Mouse (Mus musculus): Measurements from ENCODE around the gene Vmn1r188. TPM values are rescaled to one million over a fixed set of nuclear protein-coding genes. Genes with fewer than 3 reads are reported as not detected.
"Not testable (repeated sequence)": the region's sequence is repeated elsewhere in the genome, so short reads cannot be mapped to it uniquely, and the experiment has no call there.

Vmn1r188 gene
- polyA plus RNA-seq, 1 experiment from 2014 or later: not detected

DNA sequence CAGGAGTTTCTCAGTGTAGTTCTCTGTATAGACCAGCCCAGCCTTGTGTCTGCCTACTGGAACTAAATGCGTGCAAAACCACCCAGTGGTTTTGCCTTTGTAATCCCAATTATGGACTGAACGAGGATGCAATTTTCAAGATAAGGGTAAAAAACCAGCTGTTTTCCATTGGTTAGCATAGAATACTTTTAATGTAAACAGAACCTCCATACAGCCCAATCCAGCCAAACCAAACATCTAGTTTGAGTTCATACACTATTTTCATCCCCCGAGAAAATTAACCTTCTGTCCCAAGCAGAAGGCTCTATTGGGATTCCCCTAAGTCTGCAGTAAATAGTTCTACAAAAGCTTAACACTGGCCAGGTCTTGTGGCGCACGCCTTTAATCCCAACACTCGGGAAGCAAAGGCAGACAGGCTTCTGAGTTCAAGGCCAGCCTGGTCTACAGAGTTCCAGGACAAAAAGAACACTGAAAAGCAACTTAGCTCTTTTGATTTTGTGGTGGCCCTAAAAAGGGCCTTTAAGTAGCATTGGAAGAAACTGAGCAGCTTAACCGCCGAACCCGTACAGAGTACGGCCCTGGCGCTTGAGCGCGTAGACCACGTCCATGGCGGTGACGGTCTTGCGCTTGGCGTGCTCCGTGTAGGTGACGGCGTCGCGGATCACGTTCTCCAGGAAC, 43.6 kb upstream of the Vmn1r188 start:
- Histone ChIP-seq H3K27ac (ENCODE audit: low read length) (peak overlapping the region; percentile 94), H3K27me3 (replicated peaks; ENCODE audit: control insufficient read depth, insufficient read depth, low read length) (no peaks in the 10 kb centered on the region), H3K4me3 (ENCODE audit: low read length) (peak overlapping the region; percentile 51), H3K9me3 (ENCODE audit: control insufficient read depth, low read length) (no peaks in the 10 kb centered on the region), H3K9ac (ENCODE audit: low read depth, low read length) (peak overlapping the region; percentile 69), H3K4me1 (ENCODE audit: control insufficient read depth, insufficient read depth, low read length) (peaks cover 19% of the 10 kb centered on the region), H3K4me2 (ENCODE audit: low read depth, low read length) (peak overlapping the region; percentile 80), H3K36me3 (ENCODE audit: control insufficient read depth, insufficient read depth, low read length) (no peaks in the 10 kb centered on the region)
- under 1% methylated on average over 14 of the region's 24 CpGs for WGBS
- ATAC-seq: peak; percentile 41

DNA sequence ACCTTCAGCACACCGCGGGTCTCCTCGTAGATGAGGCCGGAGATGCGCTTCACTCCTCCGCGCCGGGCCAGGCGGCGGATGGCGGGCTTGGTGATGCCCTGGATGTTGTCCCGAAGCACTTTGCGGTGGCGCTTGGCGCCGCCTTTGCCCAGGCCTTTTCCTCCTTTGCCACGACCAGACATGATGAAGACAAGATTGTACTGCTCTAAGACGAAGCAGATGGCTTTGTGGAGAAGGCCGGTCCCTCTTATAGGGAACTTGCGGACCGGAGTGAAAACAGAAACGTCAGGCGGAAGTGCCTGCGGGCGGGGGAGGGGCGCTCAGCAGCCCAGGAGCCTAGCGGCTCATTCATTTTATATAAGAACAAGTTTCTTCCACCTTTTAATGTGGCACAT, 43.1 kb upstream of the Vmn1r188 start, which contains the start of gene Hist1h4i:
Gene Hist1h4i (minus strand): TSS at position 221 of the 395 bp plus-strand sequence.
- H3K36me3 ChIP-seq (ENCODE audit: control insufficient read depth, insufficient read depth, low read length); H3K9me3 ChIP-seq (ENCODE audit: control insufficient read depth, low read length); H3K27me3 ChIP-seq (replicated peaks; ENCODE audit: control insufficient read depth, insufficient read depth, low read length): not testable (repeated sequence)
- H3K9ac ChIP-seq (ENCODE audit: low read depth, low read length): peak within 1 kb of the TSS; percentile 69
- ATAC-seq: peak; percentile 64
- peak within 1 kb of the TSS; percentile 94 for H3K27ac ChIP-seq (ENCODE audit: low read length)
- 1% methylated on average over 20 of the region's 27 CpGs for WGBS
- peaks cover 19% of the 10 kb centered on the region for H3K4me1 ChIP-seq (ENCODE audit: control insufficient read depth, insufficient read depth, low read length)
- peak within 1 kb of the TSS; percentile 80 for H3K4me2 ChIP-seq (ENCODE audit: low read depth, low read length)
- H3K4me3 ChIP-seq (ENCODE audit: low read length): peak within 1 kb of the TSS; percentile 51

DNA sequence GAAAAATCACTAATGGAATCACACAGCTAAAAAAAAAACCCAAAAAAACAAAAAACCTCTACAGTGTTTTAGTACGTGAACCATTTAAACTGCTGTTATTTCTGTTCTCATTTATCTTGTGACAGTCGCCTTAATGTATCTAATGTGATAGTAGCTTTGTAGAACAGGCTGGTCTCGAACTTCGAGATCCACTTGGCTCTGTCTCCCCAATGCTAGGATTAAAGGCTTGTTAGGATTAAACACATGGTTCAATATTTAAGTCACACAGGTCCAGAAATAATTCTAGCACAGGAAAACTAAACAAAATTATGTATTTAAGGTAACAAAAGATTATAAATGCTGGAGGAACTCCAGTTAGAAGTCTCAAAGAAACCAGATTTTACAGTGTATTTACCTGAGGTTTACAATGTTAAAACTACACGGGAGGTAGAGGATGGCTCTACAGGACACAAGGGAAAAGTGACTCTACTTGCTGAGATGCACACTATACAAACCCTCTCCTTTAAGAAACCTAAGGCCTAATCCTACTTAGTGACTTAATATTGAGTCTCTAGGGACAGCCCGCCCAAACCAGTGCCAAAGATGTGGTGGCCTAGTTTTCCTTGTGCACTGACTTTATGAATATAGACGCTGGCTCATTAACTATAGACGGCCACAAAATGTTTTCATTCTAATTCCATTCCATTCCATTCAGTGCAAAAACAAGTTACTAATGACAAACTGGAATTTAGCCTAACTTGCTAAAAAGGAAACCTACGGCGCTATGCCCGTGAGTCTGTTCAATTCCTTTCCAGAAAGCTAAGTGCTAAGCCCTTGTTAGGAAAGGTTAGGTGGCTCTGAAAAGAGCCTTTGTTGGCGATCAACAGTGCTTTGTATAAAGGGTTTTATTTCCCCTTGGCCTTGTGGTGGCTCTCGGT, 42.3 kb upstream of the Vmn1r188 start:
- no peak for ATAC-seq
- peak overlapping the region; percentile 48 for H3K9ac ChIP-seq (ENCODE audit: low read depth, low read length)
- WGBS: 4% methylated on average over 13 of the region's 13 CpGs

DNA sequence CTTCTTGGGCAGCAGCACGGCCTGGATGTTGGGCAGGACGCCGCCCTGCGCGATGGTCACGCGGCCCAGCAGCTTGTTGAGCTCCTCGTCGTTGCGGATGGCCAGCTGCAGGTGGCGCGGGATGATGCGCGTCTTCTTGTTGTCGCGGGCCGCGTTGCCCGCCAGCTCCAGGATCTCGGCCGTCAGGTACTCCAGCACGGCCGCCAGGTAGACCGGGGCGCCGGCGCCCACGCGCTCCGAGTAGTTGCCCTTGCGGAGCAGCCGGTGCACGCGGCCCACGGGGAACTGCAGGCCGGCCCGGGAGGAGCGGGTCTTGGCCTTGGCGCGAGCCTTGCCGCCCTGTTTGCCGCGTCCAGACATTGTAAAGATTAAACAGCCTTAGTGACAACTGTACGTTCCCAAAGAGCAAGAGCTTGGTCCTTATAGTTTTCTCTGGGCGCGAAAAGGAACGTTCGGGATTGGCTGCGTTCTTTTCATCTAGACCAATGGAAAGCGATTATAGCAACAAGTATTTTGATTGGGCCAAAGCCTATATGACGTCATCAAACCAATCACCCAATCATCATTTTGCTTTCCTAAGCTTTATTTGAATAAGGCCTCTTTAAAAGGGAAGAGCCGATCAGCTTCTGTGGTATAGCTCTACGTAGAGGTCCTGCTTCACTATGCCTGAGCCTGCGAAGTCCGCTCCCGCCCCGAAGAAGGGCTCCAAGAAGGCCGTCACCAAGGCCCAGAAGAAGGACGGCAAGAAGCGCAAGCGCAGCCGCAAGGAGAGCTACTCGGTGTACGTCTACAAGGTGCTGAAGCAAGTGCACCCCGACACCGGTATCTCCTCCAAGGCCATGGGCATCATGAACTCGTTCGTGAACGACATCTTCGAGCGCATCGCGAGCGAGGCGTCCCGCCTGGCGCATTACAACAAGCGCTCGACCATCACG, 41.4 kb upstream of the Vmn1r188 start, which contains the start of the genes Hist1h2ag and Hist1h2bj:
Gene Hist1h2ag (minus strand): TSS at position 377 of the 935 bp plus-strand sequence.
Gene Hist1h2bj (plus strand): TSS at position 647 of the 935 bp plus-strand sequence.
- H3K9me3 ChIP-seq (ENCODE audit: control insufficient read depth, low read length); H3K36me3 ChIP-seq (ENCODE audit: control insufficient read depth, insufficient read depth, low read length); H3K27me3 ChIP-seq (replicated peaks; ENCODE audit: control insufficient read depth, insufficient read depth, low read length): not testable (repeated sequence)
- ATAC-seq: peak; percentile 92
- Histone ChIP-seq H3K4me3 (ENCODE audit: low read length) (peak within 1 kb of the TSS; percentile 45), H3K27ac (ENCODE audit: low read length) (peak within 1 kb of the TSS; percentile 83), H3K4me2 (ENCODE audit: low read depth, low read length) (peak within 1 kb of the TSS; percentile 64), H3K9ac (ENCODE audit: low read depth, low read length) (peak within 1 kb of the TSS; percentile 51), H3K4me1 (ENCODE audit: control insufficient read depth, insufficient read depth, low read length) (peaks cover 14% of the 10 kb centered on the region)
- under 1% methylated on average over 33 of the region's 80 CpGs for WGBS

More for the DNA sequence above, 42.3 kb upstream of the Vmn1r188 start:
- Histone ChIP-seq H3K27me3 (replicated peaks; ENCODE audit: control insufficient read depth, insufficient read depth, low read length) (no peaks in the 10 kb centered on the region), H3K4me2 (ENCODE audit: low read depth, low read length) (peak overlapping the region; percentile 51), H3K4me1 (ENCODE audit: control insufficient read depth, insufficient read depth, low read length) (peaks cover 14% of the 10 kb centered on the region), H3K9me3 (ENCODE audit: control insufficient read depth, low read length) (no peaks in the 10 kb centered on the region), H3K4me3 (ENCODE audit: low read length) (peak overlapping the region; percentile 39), H3K36me3 (ENCODE audit: control insufficient read depth, insufficient read depth, low read length) (no peaks in the 10 kb centered on the region), H3K27ac (ENCODE audit: low read length) (peak overlapping the region; percentile 77)

DNA sequence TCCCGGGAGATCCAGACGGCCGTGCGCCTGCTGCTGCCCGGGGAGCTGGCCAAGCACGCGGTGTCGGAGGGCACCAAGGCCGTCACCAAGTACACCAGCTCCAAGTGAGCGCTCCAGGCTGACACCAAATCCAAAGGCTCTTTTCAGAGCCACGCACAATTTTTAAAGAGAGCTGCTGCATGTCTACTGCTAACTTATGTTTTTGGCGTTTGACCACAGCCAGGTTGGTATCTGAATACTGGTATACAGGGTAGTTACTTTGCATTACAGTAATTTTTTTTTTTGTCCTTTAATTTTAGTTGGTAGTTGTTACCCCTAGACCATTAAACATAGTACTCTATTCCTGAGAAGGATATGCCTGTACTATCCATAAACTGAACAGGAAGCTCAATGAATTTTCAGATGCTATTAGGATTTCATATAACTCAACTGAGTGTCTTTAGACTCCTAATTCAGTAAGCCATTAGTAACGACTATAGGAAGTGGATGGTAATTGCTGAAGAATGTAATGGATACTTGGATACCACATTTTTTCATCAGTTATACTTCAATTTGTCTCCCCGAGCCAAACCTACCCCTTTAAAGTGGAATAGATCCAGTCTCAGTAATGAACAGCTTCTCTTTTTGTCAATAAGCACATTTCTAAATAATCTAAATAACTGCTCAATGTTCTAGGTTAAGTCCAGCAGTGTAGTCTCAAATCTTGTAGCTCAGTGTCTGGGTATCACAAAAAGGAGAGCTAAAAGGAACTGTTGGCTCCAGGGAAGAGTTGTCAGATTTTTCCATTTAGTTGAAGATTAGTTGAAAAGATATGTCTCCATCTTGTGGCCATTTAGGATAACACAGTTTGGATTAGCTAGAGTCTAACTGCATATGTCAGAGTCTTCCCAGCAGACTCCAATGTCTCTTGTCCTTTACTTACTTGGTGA, 40.5 kb upstream of the Vmn1r188 start:
- WGBS: under 1% methylated on average over 9 of the region's 14 CpGs
- peak overlapping the region; percentile 51; the same call in 1 of the 2 replicates for H3K9ac ChIP-seq (ENCODE audit: low read depth, low read length)
- no peaks in the 10 kb centered on the region for H3K9me3 ChIP-seq (ENCODE audit: control insufficient read depth, low read length)
- ATAC-seq: peak; percentile 10
- no peaks in the 10 kb centered on the region for H3K27me3 ChIP-seq (replicated peaks; ENCODE audit: control insufficient read depth, insufficient read depth, low read length)
- H3K4me3 ChIP-seq (ENCODE audit: low read length): peak overlapping the region; percentile 45
- peak overlapping the region; percentile 64 for H3K4me2 ChIP-seq (ENCODE audit: low read depth, low read length)
- H3K27ac ChIP-seq (ENCODE audit: low read length): peak overlapping the region; percentile 57
- H3K36me3 ChIP-seq (ENCODE audit: control insufficient read depth, insufficient read depth, low read length): no peaks in the 10 kb centered on the region
- H3K4me1 ChIP-seq (ENCODE audit: control insufficient read depth, insufficient read depth, low read length): peaks cover 14% of the 10 kb centered on the region

DNA sequence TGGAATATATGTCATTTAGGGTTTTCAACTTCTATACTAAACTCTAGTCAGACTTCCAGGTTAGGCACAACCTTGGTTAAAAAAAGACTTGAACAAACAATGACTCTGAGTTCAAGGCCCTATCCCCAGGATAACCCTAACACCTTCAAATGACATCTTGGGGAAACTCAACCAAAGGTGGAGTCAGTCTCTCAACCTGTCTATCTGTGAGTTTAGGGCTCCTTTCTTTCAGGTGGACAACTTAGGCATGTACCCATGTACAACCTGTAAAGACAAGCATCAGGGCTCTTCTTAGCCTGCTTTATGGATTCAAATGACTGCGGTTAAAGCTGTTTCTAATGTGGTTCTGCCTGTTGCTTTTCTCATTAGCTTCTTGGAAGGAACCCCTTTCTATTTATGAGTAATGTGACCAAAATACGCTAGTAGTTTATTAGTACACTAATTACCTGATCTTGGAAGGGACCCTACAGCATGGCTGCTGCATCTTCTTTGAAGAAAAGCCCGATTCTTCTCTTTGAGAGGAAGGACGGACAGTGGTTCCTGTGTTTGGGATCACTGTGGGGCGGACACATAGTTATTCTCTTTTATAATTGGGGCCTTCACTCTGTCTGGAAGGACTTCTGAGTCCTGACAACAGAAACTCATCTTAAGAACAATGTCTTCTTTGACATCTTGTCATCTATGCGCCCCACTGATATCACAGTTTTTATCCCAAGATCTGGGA, 39.6 kb upstream of the Vmn1r188 start:
- Histone ChIP-seq H3K9me3 (ENCODE audit: control insufficient read depth, low read length) (no peaks in the 10 kb centered on the region), H3K9ac (ENCODE audit: low read depth, low read length) (no peak overlapping the region), H3K4me2 (ENCODE audit: low read depth, low read length) (no peak overlapping the region), H3K4me1 (ENCODE audit: control insufficient read depth, insufficient read depth, low read length) (peaks cover 14% of the 10 kb centered on the region), H3K27me3 (replicated peaks; ENCODE audit: control insufficient read depth, insufficient read depth, low read length) (no peaks in the 10 kb centered on the region), H3K27ac (ENCODE audit: low read length) (no peak overlapping the region), H3K4me3 (ENCODE audit: low read length) (no peak overlapping the region), H3K36me3 (ENCODE audit: control insufficient read depth, insufficient read depth, low read length) (no peaks in the 10 kb centered on the region)
- 88% methylated on average over 6 of the region's 6 CpGs for WGBS
- ATAC-seq: no peak

DNA sequence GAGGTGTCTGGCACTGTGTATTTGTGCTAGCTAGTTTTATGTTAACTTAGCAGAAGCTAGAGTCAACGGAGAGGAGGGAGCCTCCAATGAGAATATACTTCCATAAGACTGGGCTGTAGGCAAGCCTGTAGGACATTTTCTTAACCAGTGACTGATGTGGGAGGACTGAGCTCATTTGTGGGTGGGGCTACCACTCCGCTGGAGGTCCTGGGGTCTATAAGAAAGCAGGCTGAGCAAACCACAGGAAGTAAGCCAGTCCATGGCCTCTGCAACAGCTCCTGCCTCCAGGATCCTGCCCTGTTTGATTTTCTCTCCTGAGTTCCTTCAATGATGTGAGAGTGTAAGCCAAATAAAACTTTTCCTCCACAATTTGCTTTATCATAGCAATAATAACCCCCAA, 38.9 kb upstream of the Vmn1r188 start:
- Histone ChIP-seq H3K36me3 (ENCODE audit: control insufficient read depth, insufficient read depth, low read length) (no peaks in the 10 kb centered on the region), H3K4me1 (ENCODE audit: control insufficient read depth, insufficient read depth, low read length) (peaks cover 11% of the 10 kb centered on the region), H3K9me3 (ENCODE audit: control insufficient read depth, low read length) (no peaks in the 10 kb centered on the region), H3K4me2 (ENCODE audit: low read depth, low read length) (no peak overlapping the region), H3K9ac (ENCODE audit: low read depth, low read length) (no peak overlapping the region), H3K4me3 (ENCODE audit: low read length) (no peak overlapping the region), H3K27me3 (replicated peaks; ENCODE audit: control insufficient read depth, insufficient read depth, low read length) (no peaks in the 10 kb centered on the region), H3K27ac (ENCODE audit: low read length) (no peak overlapping the region)
- ATAC-seq: no peak
- 60% methylated on average over 2 of the region's 2 CpGs for WGBS

DNA sequence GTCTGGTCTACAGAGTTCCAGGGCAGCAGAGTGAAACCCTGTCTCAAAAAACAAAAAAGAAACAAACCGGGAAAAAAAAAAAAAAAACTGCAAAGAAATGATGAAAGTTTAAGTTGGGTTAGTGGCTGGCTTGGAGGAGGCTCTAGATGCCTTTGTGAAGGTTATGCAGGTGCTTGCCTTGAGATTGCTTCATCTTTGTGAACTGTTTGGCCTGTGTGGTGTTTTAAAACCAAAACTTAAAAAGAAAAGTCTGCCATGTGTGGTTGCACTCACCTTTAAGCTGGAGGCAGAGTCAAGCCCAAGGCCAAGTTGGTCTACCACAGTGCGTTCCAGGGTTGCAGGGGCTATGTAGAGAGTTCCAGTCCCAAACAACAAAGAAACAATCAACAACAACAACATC, 35.2 kb upstream of the Vmn1r188 start:
- no peaks in the 10 kb centered on the region for H3K9me3 ChIP-seq (ENCODE audit: control insufficient read depth, low read length)
- no peak overlapping the region for H3K27ac ChIP-seq (ENCODE audit: low read length)
- no peaks in the 10 kb centered on the region for H3K27me3 ChIP-seq (replicated peaks; ENCODE audit: control insufficient read depth, insufficient read depth, low read length)
- H3K4me3 ChIP-seq (ENCODE audit: low read length): no peak overlapping the region
- peaks cover 5% of the 10 kb centered on the region; the same call in 1 of the 2 replicates for H3K4me1 ChIP-seq (ENCODE audit: control insufficient read depth, insufficient read depth, low read length)
- no peaks in the 10 kb centered on the region for H3K36me3 ChIP-seq (ENCODE audit: control insufficient read depth, insufficient read depth, low read length)
- H3K9ac ChIP-seq (ENCODE audit: low read depth, low read length): no peak overlapping the region
- H3K4me2 ChIP-seq (ENCODE audit: low read depth, low read length): no peak overlapping the region
- no peak for ATAC-seq
- WGBS: 83% methylated on average over 2 of the region's 2 CpGs

Data from intestine, embryonic 16.5 days (tissue).